In the genomic region with DNA sequence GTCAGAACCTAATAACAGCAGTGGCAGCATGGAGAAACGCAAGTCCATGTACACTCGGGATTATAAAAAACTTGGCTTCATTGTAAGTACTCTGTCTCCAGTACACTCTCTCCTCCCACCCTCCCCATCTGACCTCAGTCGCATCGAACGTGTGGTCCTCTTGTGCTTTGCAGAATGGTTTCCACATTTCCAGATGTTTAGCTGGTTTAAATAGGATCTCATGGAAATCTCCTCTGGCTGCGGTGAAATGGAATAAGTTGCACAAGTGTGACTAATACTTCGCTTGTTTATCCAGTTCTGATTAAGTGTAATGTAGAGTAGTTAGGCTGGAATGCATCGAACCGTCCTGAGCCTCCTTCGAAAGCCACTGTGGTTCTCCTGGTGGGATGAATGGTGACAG, we compare ENCODE assay signal across 20 mouse cellular contexts.
DNase-seq lines count a peak whose midpoint lies in the region; ATAC-seq and TF ChIP-seq lines count a peak whose summit lies in the region.
"Had no signal": no experiment of that assay in that cellular context is flagged by ENCODE, and none has a peak within 500 bp of the region (broad histone marks: within the 10 kb centered on the region; RNA-seq: fewer than 3 reads in every experiment).

No protein-coding gene starts in this region.

- H3K4me2 ChIP-seq in lung, postnatal 0 days (replicated peaks; ENCODE audit: low read depth, low read length): no peak overlapping the region
- H3K4me2 ChIP-seq in kidney, embryonic 14.5 days (replicated peaks; ENCODE audit: low read depth, low read length): no peak overlapping the region
- no peak overlapping the region for H3K4me2 ChIP-seq in hindbrain, embryonic 14.5 days (replicated peaks)
- H3K4me2 ChIP-seq: hindbrain, embryonic 15.5 days; kidney, embryonic 15.5 days; limb, embryonic 12.5 days; neural tube, embryonic 13.5 days had no signal

- H3K27ac ChIP-seq in lung, postnatal 0 days (ENCODE audit: low read length): no peak overlapping the region
- no peak overlapping the region for H3K27ac ChIP-seq in kidney, embryonic 14.5 days (ENCODE audit: low read depth, low read length)
- H3K27ac ChIP-seq in hindbrain, embryonic 14.5 days: no peak overlapping the region
- H3K27ac ChIP-seq: hindbrain, embryonic 15.5 days; kidney, embryonic 15.5 days; limb, embryonic 12.5 days; macrophage; neural tube, embryonic 13.5 days had no signal

- no peaks in the 10 kb centered on the region for H3K27me3 ChIP-seq in lung, postnatal 0 days (replicated peaks; ENCODE audit: insufficient read depth, low read length)
- H3K27me3 ChIP-seq in kidney, embryonic 14.5 days (ENCODE audit: control insufficient read depth, insufficient read depth, low read length): no peaks in the 10 kb centered on the region
- no peaks in the 10 kb centered on the region for H3K27me3 ChIP-seq in hindbrain, embryonic 14.5 days (ENCODE audit: control insufficient read depth, insufficient read depth, low read length)
- H3K27me3 ChIP-seq: hindbrain, embryonic 15.5 days; kidney, embryonic 15.5 days; neural tube, embryonic 13.5 days had no signal

- TF ChIP-seq EP300 in lung, postnatal 0 days (IDR thresholded peaks at IDR 0.05): peak; percentile 91

- H3K4me1 ChIP-seq in lung, postnatal 0 days (ENCODE audit: insufficient read depth, low read depth, low read length): no peaks in the 10 kb centered on the region
- no peaks in the 10 kb centered on the region for H3K4me1 ChIP-seq in kidney, embryonic 14.5 days (ENCODE audit: control insufficient read depth, insufficient read depth, low read length)
- H3K4me1 ChIP-seq in hindbrain, embryonic 14.5 days (replicated peaks; ENCODE audit: control insufficient read depth, insufficient read depth, low read length): no peaks in the 10 kb centered on the region

- peak; percentile 61 for DNase-seq in gastrocnemius, adult 18-20 months (ENCODE audit: low spot score)
- DNase-seq in gastrocnemius, postnatal 10 days: no peak
- peak; percentile 25 for DNase-seq in urinary bladder, postnatal 14 days (ENCODE audit: low spot score)
- DNase-seq in urinary bladder, postnatal 25 days (ENCODE audit: low spot score): no peak
- peak; percentile 93 for DNase-seq in lung, postnatal 0 days (ENCODE audit: low spot score)
- DNase-seq in left cerebral cortex, postnatal 4 days: no peak
- DNase-seq in hindbrain, embryonic 14.5 days (ENCODE audit: low spot score): no peak
- DNase-seq: B cell, adult 2 months; cerebellum, adult 9-11 months; layer of hippocampus, adult 9-11 months; retina, postnatal 1 day had no signal

- intact Hi-C loops in left cerebral cortex, postnatal 4 days (cut with DNase I): no loop called here

- H3K4me3 ChIP-seq in lung, postnatal 0 days (ENCODE audit: low read depth, low read length): no peak overlapping the region
- no peak overlapping the region for H3K4me3 ChIP-seq in kidney, embryonic 14.5 days (ENCODE audit: low read length)
- no peak overlapping the region for H3K4me3 ChIP-seq in hindbrain, embryonic 14.5 days (replicated peaks; ENCODE audit: low read length)
- H3K4me3 ChIP-seq: hindbrain, embryonic 15.5 days; kidney, embryonic 15.5 days; limb, embryonic 12.5 days; neural tube, embryonic 13.5 days had no signal

- H3K9me3 ChIP-seq in lung, postnatal 0 days (ENCODE audit: low read length): no peaks in the 10 kb centered on the region
- H3K9me3 ChIP-seq in kidney, embryonic 14.5 days (ENCODE audit: control insufficient read depth, low read length): no peaks in the 10 kb centered on the region
- no peaks in the 10 kb centered on the region for H3K9me3 ChIP-seq in hindbrain, embryonic 14.5 days (ENCODE audit: control insufficient read depth, low read length)
- H3K9me3 ChIP-seq: G1E; hindbrain, embryonic 15.5 days; kidney, embryonic 15.5 days; limb, embryonic 12.5 days; neural tube, embryonic 13.5 days had no signal

- ATAC-seq in lung, postnatal 0 days: peak; percentile 86
- no peak for ATAC-seq in kidney, embryonic 14.5 days (ENCODE audit: low FRiP score, low TSS enrichment)
- ATAC-seq in hindbrain, embryonic 14.5 days (ENCODE audit: low FRiP score): no peak
- ATAC-seq: forebrain, embryonic 16.5 days; midbrain, embryonic 16.5 days had no signal

- H3K9ac ChIP-seq in lung, postnatal 0 days (replicated peaks; ENCODE audit: low read depth): no peak overlapping the region
- no peak overlapping the region for H3K9ac ChIP-seq in kidney, embryonic 14.5 days (ENCODE audit: low read depth, low read length)
- H3K9ac ChIP-seq in hindbrain, embryonic 14.5 days: no peak overlapping the region
- H3K9ac ChIP-seq: hindbrain, embryonic 15.5 days; kidney, embryonic 15.5 days; limb, embryonic 12.5 days; neural tube, embryonic 13.5 days had no signal

- no peak; the same call in 1 of the 2 replicates for TF ChIP-seq CTCF in lung, postnatal 0 days (IDR thresholded peaks at IDR 0.05)

- H3K36me3 ChIP-seq in lung, postnatal 0 days (ENCODE audit: insufficient read depth, low read length): no peaks in the 10 kb centered on the region
- H3K36me3 ChIP-seq in kidney, embryonic 14.5 days (ENCODE audit: control insufficient read depth, insufficient read depth, low read length): no peaks in the 10 kb centered on the region
- no peaks in the 10 kb centered on the region for H3K36me3 ChIP-seq in hindbrain, embryonic 14.5 days (replicated peaks; ENCODE audit: control insufficient read depth, insufficient read depth)
- H3K36me3 ChIP-seq: G1E; hindbrain, embryonic 15.5 days; kidney, embryonic 15.5 days; limb, embryonic 12.5 days; neural tube, embryonic 13.5 days had no signal

- WGBS in lung, postnatal 0 days: 53% methylated on average over 10 of the region's 10 CpGs
- 85% methylated on average over 10 of the region's 10 CpGs for WGBS in kidney, embryonic 14.5 days
- WGBS in hindbrain, embryonic 14.5 days: 86% methylated on average over 10 of the region's 10 CpGs

Comparison
In these comparisons a context has a peak if more than half of its experiments do, and no peak if none do; other contexts are left out.
1. DNase-seq: peak in gastrocnemius, adult 18-20 months (single experiment), urinary bladder, postnatal 14 days (single experiment) and lung, postnatal 0 days (single experiment); none in gastrocnemius, postnatal 10 days (single experiment), urinary bladder, postnatal 25 days (single experiment), left cerebral cortex, postnatal 4 days (single experiment) and hindbrain, embryonic 14.5 days (single experiment).